Mouse (Mus musculus) ES-E14 (cell line): ENCODE results near the gene Olfr555. TPM values are rescaled to one million over a fixed set of nuclear protein-coding genes. Genes with fewer than 3 reads are reported as not detected.

Source experiments
- DNase-seq: peaks from one replicate; pipeline ENCODE4 v3.0.0-alpha.2; 2013; ENCODE audit warnings: low read depth, low spot score
- H3K27ac ChIP-seq: 2 replicates; pipeline ENCODE4 v1.5.1; 2012; ENCODE audit warnings: low read depth, mild to moderate bottlenecking, low read length, moderate library complexity, mixed read lengths; ENCODE audit not compliant: poor library complexity, insufficient read depth, severe bottlenecking
- H3K36me3 ChIP-seq: 2 replicates; pipeline ENCODE4 v1.6.1; 2012; ENCODE audit warnings: mild to moderate bottlenecking, low read length, moderate library complexity, mixed read lengths; ENCODE audit not compliant: control insufficient read depth, poor library complexity, insufficient read depth, severe bottlenecking
- H3K4me1 ChIP-seq, 2 experiments: fragments of 150-350 bp in 1 of 2; sonication (generic) in 1 of 2; 2 replicates each; pipeline ENCODE4 v1.6.1; 2012; ENCODE audit warnings: low read length in 2 of 2, mild to moderate bottlenecking in 1 of 2, mixed read lengths in 1 of 2; ENCODE audit not compliant: control insufficient read depth in 2 of 2, insufficient read depth in 2 of 2, poor library complexity in 1 of 2
- H3K4me3 ChIP-seq, 2 experiments: fragments of 150-350 bp in 1 of 2; sonication (generic) in 1 of 2; 2 replicates each; pipeline ENCODE4 v1.5.1; 2012; ENCODE audit warnings: low read length in 2 of 2, low read depth in 1 of 2, mild to moderate bottlenecking in 1 of 2, mixed read lengths in 1 of 2; ENCODE audit not compliant: insufficient read depth in 1 of 2, poor library complexity in 1 of 2, severe bottlenecking in 1 of 2
- H3K9ac ChIP-seq: 2 replicates; pipeline ENCODE4 v1.6.1; 2012; ENCODE audit warnings: low read depth, mild to moderate bottlenecking, low read length, mixed read lengths; ENCODE audit not compliant: poor library complexity, insufficient read depth, severe bottlenecking
- H3K9me3 ChIP-seq: fragments of 150-350 bp; sonication (generic); 2 replicates; pipeline ENCODE4 v1.6.1; 2012; ENCODE audit warnings: low read depth, mild to moderate bottlenecking, low read length; ENCODE audit not compliant: control insufficient read depth, insufficient read depth
- CHD2 ChIP-seq: IDR thresholded peaks from 2 replicates; pipeline ENCODE4 v1.6.1; 2014; ENCODE audit warnings: mild to moderate bottlenecking, low read depth, low read length, inconsistent platforms
- HCFC1 ChIP-seq: IDR thresholded peaks from 2 replicates; pipeline ENCODE4 v1.6.1; 2012; ENCODE audit warnings: low read length, inconsistent platforms, borderline replicate concordance; ENCODE audit not compliant: insufficient read depth
- MAFK ChIP-seq: IDR thresholded peaks from 2 replicates; pipeline ENCODE4 v1.6.1; 2014; ENCODE audit warnings: mild to moderate bottlenecking, low read depth, low read length, inconsistent platforms; ENCODE audit not compliant: insufficient read depth
- ZC3H11A ChIP-seq: IDR thresholded peaks from 2 replicates; pipeline ENCODE4 v1.6.1; 2012; ENCODE audit warnings: low read depth, mild to moderate bottlenecking, inconsistent platforms, low read length, borderline replicate concordance
- ZNF384 ChIP-seq: IDR thresholded peaks from 2 replicates; pipeline ENCODE4 v1.6.1; 2012; ENCODE audit warnings: low read depth, low read length, inconsistent platforms
- in situ Hi-C, 2 experiments: fragments of 600-800 bp; cut with MboI; formaldehyde crosslinking; loops; one replicate each; pipeline ENCODE4 v1.15.1; 2025; ENCODE audit warnings: low sequenced_read_pairs in 2 of 2, inconsistent platforms in 1 of 2; ENCODE audit not compliant: unreplicated experiment in 2 of 2
- total RNA-seq: library from RNA; depleted of rRNA; stranded (reverse); fragments of 300-350 nt; gene quantifications from 2 replicates; pipeline ENCODE4 v1.2.3, GENCODE M21; 2012

Olfr555 gene
- total RNA-seq, 1 experiment = not detected

- TF ChIP-seq MAFK (no peak), CHD2 (no peak), HCFC1 (no peak), ZC3H11A (no peak), ZNF384 (no peak)
- no peak for DNase-seq
- Histone ChIP-seq H3K4me1 (no peaks in the 10 kb centered on the region; a peak in 1 of 4 replicates), H3K9me3 (no peaks in the 10 kb centered on the region), H3K9ac (no peak overlapping the region), H3K27ac (no peak overlapping the region), H3K4me3 (no peak overlapping the region), H3K36me3 (peaks cover 2% of the 10 kb centered on the region; the same call in 1 of the 2 replicates)
- in situ Hi-C loops = no loop called here
Observed at GRCm38 (mm10) chr7:102681916-102682315, 23.3 kb downstream of the Olfr555 start.

- Histone ChIP-seq H3K9ac (peak within 1 kb of the TSS; percentile 74), H3K4me1 (no peaks in the 10 kb centered on the region; a peak in 1 of 4 replicates), H3K9me3 (no peaks in the 10 kb centered on the region), H3K36me3 (no peaks in the 10 kb centered on the region), H3K27ac (no peak within 1 kb of the TSS), H3K4me3 (peak within 1 kb of the TSS; percentile 71 to 80)
- in situ Hi-C loops = no loop called here
- TF ChIP-seq ZNF384 (no peak), ZC3H11A (no peak), CHD2 (0 out of 2 replicates have a peak, but pooled peaks have one; percentile 27), HCFC1 (0 out of 2 replicates have a peak, but pooled peaks have one; percentile 19)
- peak; percentile 75 for DNase-seq
Observed at GRCm38 (mm10) chr7:102686944-102687501, 28.4 kb downstream of the Olfr555 start, which contains the start of gene Trim68. Trim68 (minus strand) TSS chr7:102687327.

- peak; percentile 54 for DNase-seq
- H3K9me3 ChIP-seq = no peaks in the 10 kb centered on the region
- in situ Hi-C loops = no loop called here
- no peak within 1 kb of the TSS for H3K27ac ChIP-seq
- TF ChIP-seq ZNF384 (no peak), CHD2 (no peak), ZC3H11A (no peak; the same call in 1 of the 2 replicates), MAFK (no peak), HCFC1 (no peak)
- H3K4me1 ChIP-seq = no peaks in the 10 kb centered on the region
- H3K4me3 ChIP-seq = no peak within 1 kb of the TSS
- no peaks in the 10 kb centered on the region for H3K36me3 ChIP-seq
- H3K9ac ChIP-seq = no peak within 1 kb of the TSS
Observed at GRCm38 (mm10) chr7:102695358-102696125, 36.9 kb downstream of the Olfr555 start, which contains the start of gene Olfr557. Olfr557 (plus strand) TSS chr7:102695910.

GRCm38 (mm10) chr7:102698461-102698860 lies 39.8 kb downstream of the Olfr555 start:
- Histone ChIP-seq H3K4me1 (no peaks in the 10 kb centered on the region), H3K36me3 (no peaks in the 10 kb centered on the region), H3K27ac (no peak overlapping the region), H3K9me3 (no peaks in the 10 kb centered on the region), H3K4me3 (no peak overlapping the region), H3K9ac (no peak overlapping the region)
- no peak for DNase-seq
- in situ Hi-C loops = no loop called here
- TF ChIP-seq CHD2 = no peak
- TF ChIP-seq MAFK = no peak
- TF ChIP-seq ZNF384 = no peak
- no peak for TF ChIP-seq ZC3H11A
- TF ChIP-seq HCFC1 = no peak
